Mouse (Mus musculus): ENCODE results near the gene Fat3.
A peak's percentile ranks its signal among the peaks of the same experiment; 100 is the strongest.

Fat3 gene

GRCm38 (mm10) chr9:16014115-16014514 lies 487.0 kb downstream of the Fat3 start:
- no peak for DNase-seq (ENCODE audit: low spot score)

GRCm38 (mm10) chr9:16011382-16011781 lies 489.7 kb downstream of the Fat3 start:
- no peak for DNase-seq (ENCODE audit: low spot score)

- no peak for DNase-seq (ENCODE audit: low spot score)
Measured at GRCm38 (mm10) chr9:16007516-16007915, 493.6 kb downstream of the Fat3 start.

- no peak for DNase-seq (ENCODE audit: low spot score)
Measured at GRCm38 (mm10) chr9:16002991-16003390, 498.1 kb downstream of the Fat3 start.

- DNase-seq (ENCODE audit: low spot score): no peak
Measured at GRCm38 (mm10) chr9:15994762-15995161, 506.3 kb downstream of the Fat3 start.

GRCm38 (mm10) chr9:15994177-15994576 lies 506.9 kb downstream of the Fat3 start:
- no peak for DNase-seq (ENCODE audit: low spot score)

- no peak for DNase-seq (ENCODE audit: low spot score)
Measured at GRCm38 (mm10) chr9:15992158-15992846, 508.8 kb downstream of the Fat3 start.

GRCm38 (mm10) chr9:15978317-15978716 lies 522.8 kb downstream of the Fat3 start:
- no peak for DNase-seq (ENCODE audit: low spot score)

GRCm38 (mm10) chr9:15976959-15977663 lies 524.0 kb downstream of the Fat3 start:
- DNase-seq (ENCODE audit: low spot score): peak; percentile 47

- DNase-seq (ENCODE audit: low spot score): no peak
Measured at GRCm38 (mm10) chr9:15975999-15976398, 525.1 kb downstream of the Fat3 start.

- no peak for DNase-seq (ENCODE audit: low spot score)
Measured at GRCm38 (mm10) chr9:15972201-15972600, 528.9 kb downstream of the Fat3 start.

GRCm38 (mm10) chr9:15971393-15971792 lies 529.7 kb downstream of the Fat3 start:
- no peak for DNase-seq (ENCODE audit: low spot score)

- no peak for DNase-seq (ENCODE audit: low spot score)
Measured at GRCm38 (mm10) chr9:15964198-15964597, 536.9 kb downstream of the Fat3 start.

GRCm38 (mm10) chr9:15962886-15963285 lies 538.2 kb downstream of the Fat3 start:
- no peak for DNase-seq (ENCODE audit: low spot score)

GRCm38 (mm10) chr9:15958224-15958787 lies 542.8 kb downstream of the Fat3 start:
- no peak for DNase-seq (ENCODE audit: low spot score)

- DNase-seq (ENCODE audit: low spot score): no peak
Measured at GRCm38 (mm10) chr9:15957816-15958215, 543.3 kb downstream of the Fat3 start.

GRCm38 (mm10) chr9:15955147-15955782 lies 545.8 kb downstream of the Fat3 start:
- DNase-seq (ENCODE audit: low spot score): no peak

GRCm38 (mm10) chr9:15954338-15954704 lies 546.8 kb downstream of the Fat3 start:
- no peak for DNase-seq (ENCODE audit: low spot score)

- no peak for DNase-seq (ENCODE audit: low spot score)
Measured at GRCm38 (mm10) chr9:15953585-15954337, 547.3 kb downstream of the Fat3 start.

GRCm38 (mm10) chr9:15948086-15948485 lies 553.0 kb downstream of the Fat3 start:
- no peak for DNase-seq (ENCODE audit: low spot score)

- DNase-seq (ENCODE audit: low spot score): no peak
Measured at GRCm38 (mm10) chr9:15944182-15944581, 556.9 kb downstream of the Fat3 start.

GRCm38 (mm10) chr9:15943486-15944153 lies 557.5 kb downstream of the Fat3 start:
- no peak for DNase-seq (ENCODE audit: low spot score)

Measured in testis, postnatal 10 days (tissue).